Mouse (Mus musculus) kidney, adult 2 months (tissue): ENCODE measurements around the gene Gm10053. TPM values are rescaled to one million over a fixed set of nuclear protein-coding genes. Genes with fewer than 3 reads are reported as not detected.
A peak's percentile ranks its signal among the peaks of the same experiment; 100 is the strongest.

Experiments used
- DNase-seq: peaks from one replicate; pipeline ENCODE4 v3.0.0; 2021
- H3K27ac ChIP-seq: fragments of 200-500 bp; 2 replicates; pipeline ENCODE4 v1.5.1; 2012; ENCODE audit warnings: low read depth, low read length, control low read depth, inconsistent platforms; ENCODE audit not compliant: insufficient read depth
- H3K27me3 ChIP-seq: fragments of 200-500 bp; replicated peaks from 2 replicates; pipeline ENCODE4 v1.6.1; 2012; ENCODE audit warnings: mild to moderate bottlenecking, moderate library complexity, low read length, inconsistent platforms; ENCODE audit not compliant: control insufficient read depth, insufficient read depth
- H3K36me3 ChIP-seq: fragments of 200-500 bp; 2 replicates; pipeline ENCODE4 v1.6.1; 2012; ENCODE audit warnings: mild to moderate bottlenecking, moderate library complexity, low read length, inconsistent platforms; ENCODE audit not compliant: control insufficient read depth, insufficient read depth
- H3K4me1 ChIP-seq: fragments of 200-500 bp; 2 replicates; pipeline ENCODE4 v1.6.1; 2011; ENCODE audit warnings: low read length; ENCODE audit not compliant: control insufficient read depth, insufficient read depth
- H3K4me3 ChIP-seq: fragments of 200-500 bp; 2 replicates; pipeline ENCODE4 v1.5.1; 2011; ENCODE audit warnings: mild to moderate bottlenecking, low read depth, low read length, control low read depth; ENCODE audit not compliant: insufficient read depth
- CTCF ChIP-seq: fragments of 200-500 bp; conservative IDR thresholded peaks from 2 replicates; pipeline ENCODE4 v1.5.1; 2011; ENCODE audit warnings: low read depth, mild to moderate bottlenecking, control low read depth, low read length, moderate library complexity, mixed read lengths; ENCODE audit not compliant: insufficient read depth, insufficient read length
- POLR2A ChIP-seq: fragments of 200-500 bp; IDR thresholded peaks from one replicate; pipeline ENCODE4 v1.6.1; 2011; ENCODE audit warnings: low read depth, low read length, control low read depth
- WGBS: fragments of 180-500 bp; shearing (Covaris S2); methylation state at CpG from one replicate; pipeline ENCODE4 v1.1.7; 2018; 5-methylcytosine and 5-hydroxymethylcytosine counted together
- polyA plus RNA-seq: library from polyadenylated mRNA; depleted of rRNA; stranded (reverse); fragments of >200 nt; gene quantifications from 2 replicates; pipeline ENCODE4 v1.2.3, GENCODE M21; 2012

The Gm10053 gene
- polyA plus RNA-seq, 1 experiment = 89.3 TPM

DNA sequence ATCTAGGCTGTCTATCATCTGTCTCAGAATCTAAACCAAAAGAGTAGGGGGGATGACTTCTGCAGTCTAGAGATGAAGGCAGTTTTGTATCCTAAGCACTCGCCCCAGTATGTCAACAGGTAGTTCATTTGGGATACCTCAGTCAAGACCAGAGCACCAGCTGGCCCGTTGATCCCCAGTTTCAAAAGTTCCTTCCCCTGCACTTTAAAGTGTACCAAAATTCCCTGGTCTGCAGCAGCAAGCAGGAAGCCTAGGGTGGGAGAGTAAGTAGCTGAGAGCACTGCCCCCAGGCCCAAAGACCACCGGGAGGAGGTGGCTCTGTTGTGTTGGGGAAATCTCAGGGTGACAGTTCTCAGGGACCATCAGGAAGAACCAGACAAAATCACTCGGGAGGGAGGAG lies 21.1 kb downstream of the Gm10053 start:
- no peaks in the 10 kb centered on the region for H3K36me3 ChIP-seq
- no peak overlapping the region for H3K4me3 ChIP-seq
- TF ChIP-seq CTCF (no peak), POLR2A (no peak)
- WGBS = 31% methylated on average over 4 of the region's 4 CpGs
- no peak overlapping the region for H3K27ac ChIP-seq
- peaks cover 6% of the 10 kb centered on the region for H3K27me3 ChIP-seq
- DNase-seq = no peak
- peaks cover 8% of the 10 kb centered on the region; the same call in 1 of the 2 replicates for H3K4me1 ChIP-seq

DNA sequence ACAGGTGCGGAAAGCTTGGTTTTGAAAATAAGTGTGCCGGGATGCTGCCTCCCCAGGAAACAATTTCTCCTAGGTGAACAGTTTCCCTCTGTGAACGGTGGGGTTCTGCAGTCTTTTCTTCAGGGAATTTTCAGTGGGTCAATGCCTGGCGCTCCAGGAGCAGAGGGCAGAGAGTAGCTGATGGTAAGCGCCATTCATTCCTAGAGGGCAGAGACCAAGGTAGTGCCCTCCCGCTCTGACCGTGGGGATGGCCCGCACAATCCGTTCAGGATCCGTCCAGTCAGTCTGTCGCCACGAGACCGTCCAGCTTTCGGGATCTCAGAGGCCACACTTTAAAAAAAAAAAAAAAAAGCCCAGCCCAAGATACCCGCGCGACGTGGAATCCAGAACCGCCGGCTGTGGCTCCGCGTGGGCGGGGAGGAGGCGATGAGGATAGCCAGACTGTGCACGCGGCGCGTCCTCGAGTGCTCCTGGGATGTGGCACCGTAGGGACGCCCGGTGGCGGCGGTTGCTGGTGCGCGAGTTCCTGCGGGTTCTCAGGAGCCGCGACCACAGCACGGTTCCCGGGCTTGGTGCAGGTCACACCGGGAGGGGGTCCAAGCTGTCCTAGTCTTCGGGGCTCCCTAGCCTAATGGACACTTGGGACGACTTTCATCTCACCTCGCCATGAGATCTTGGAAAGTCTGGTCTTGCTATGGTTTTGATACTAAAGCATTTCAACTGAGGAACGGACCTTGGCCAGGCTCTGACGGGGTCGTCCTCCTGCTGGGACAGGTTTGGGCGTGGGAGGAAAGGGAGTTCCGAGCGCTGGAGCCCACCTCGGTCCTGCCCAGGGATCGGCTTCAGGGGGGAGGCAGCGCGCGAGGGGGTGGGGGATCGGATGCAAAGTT lies 21.8 kb downstream of the Gm10053 start:
- TF ChIP-seq POLR2A = no peak
- TF ChIP-seq CTCF = no peak
- Histone ChIP-seq H3K4me1 (peaks cover 8% of the 10 kb centered on the region; the same call in 1 of the 2 replicates), H3K36me3 (no peaks in the 10 kb centered on the region), H3K27me3 (peaks cover 6% of the 10 kb centered on the region), H3K4me3 (no peak overlapping the region), H3K27ac (no peak overlapping the region)
- WGBS = 3% methylated on average over 57 of the region's 57 CpGs
- DNase-seq = no peak

GRCm38 (mm10) chr19:24897896-24898736 lies 22.6 kb downstream of the Gm10053 start:
- Histone ChIP-seq H3K27me3 (peaks cover 6% of the 10 kb centered on the region), H3K36me3 (no peaks in the 10 kb centered on the region), H3K4me1 (peaks cover 8% of the 10 kb centered on the region; the same call in 1 of the 2 replicates), H3K4me3 (no peak overlapping the region), H3K27ac (no peak overlapping the region)
- TF ChIP-seq CTCF (no peak), POLR2A (no peak)
- peak; percentile 12 for DNase-seq
- WGBS = 7% methylated on average over 20 of the region's 20 CpGs

- Histone ChIP-seq H3K27ac (no peak overlapping the region), H3K4me3 (no peak overlapping the region), H3K4me1 (peaks cover 8% of the 10 kb centered on the region; the same call in 1 of the 2 replicates), H3K36me3 (no peaks in the 10 kb centered on the region), H3K27me3 (peaks cover 6% of the 10 kb centered on the region)
- 9% methylated on average over 34 of the region's 34 CpGs for WGBS
- DNase-seq = peak; percentile 13
- TF ChIP-seq CTCF (no peak), POLR2A (no peak)
Observed at GRCm38 (mm10) chr19:24898737-24899577, 23.5 kb downstream of the Gm10053 start.

GRCm38 (mm10) chr19:24899578-24900544 lies 24.4 kb downstream of the Gm10053 start:
- Histone ChIP-seq H3K4me1 (peaks cover 8% of the 10 kb centered on the region; the same call in 1 of the 2 replicates), H3K4me3 (peak overlapping the region; percentile 22; the same call in 1 of the 2 replicates), H3K36me3 (no peaks in the 10 kb centered on the region), H3K27me3 (peaks cover 6% of the 10 kb centered on the region), H3K27ac (no peak overlapping the region)
- TF ChIP-seq CTCF = no peak
- no peak for TF ChIP-seq POLR2A
- peak; percentile 9 for DNase-seq
- 2% methylated on average over 84 of the region's 84 CpGs for whole genome bisulfite sequencing
